Mouse (Mus musculus): Measurements from ENCODE around the gene Ormdl3.

- no peak for TF ChIP-seq POLR2A (IDR thresholded peaks at IDR 0.05; ENCODE audit: insufficient read depth, low read length)
- no peak for TF ChIP-seq EP300 (IDR thresholded peaks at IDR 0.05; ENCODE audit: insufficient read depth, low read depth, low read length)
- no peak for TF ChIP-seq CTCF (IDR thresholded peaks at IDR 0.05; ENCODE audit: low read depth, low read length)
Measured at GRCm38 (mm10) chr11:98590548-98591445, 3.6 kb upstream of the Ormdl3 start.
